Mouse (Mus musculus) liver, embryonic 11.5 days (tissue): ENCODE results near the gene Zcchc17. TPM values are rescaled to one million over a fixed set of nuclear protein-coding genes. Genes with fewer than 3 reads are reported as not detected.

Source experiments
- ATAC-seq: fragments of 200-750 bp; cut with Nextera tagmentation; replicated peaks from 2 replicates; pipeline ENCODE4 v1.8.0; 2017; ENCODE audit warnings: moderate number of reproducible peaks, mild to moderate bottlenecking, moderate TSS enrichment, moderate library complexity; ENCODE audit not compliant: low FRiP score
- DNase-seq: peaks from one replicate; pipeline ENCODE4 v3.0.0-alpha.2; 2017; ENCODE audit warnings: low spot score
- H3K27ac ChIP-seq: fragments of 300-500 bp; sonication (generic); 2 replicates; pipeline ENCODE4 v1.5.1; 2014; ENCODE audit warnings: mild to moderate bottlenecking, low read depth, low read length, control low read depth
- H3K27me3 ChIP-seq: fragments of 300-500 bp; sonication (generic); replicated peaks from 2 replicates; pipeline ENCODE4 v1.6.1; 2014; ENCODE audit warnings: low read length, mixed read lengths; ENCODE audit not compliant: control insufficient read depth, insufficient read depth
- H3K36me3 ChIP-seq: fragments of 300-500 bp; sonication (generic); 2 replicates; pipeline ENCODE4 v1.6.1; 2014; ENCODE audit warnings: mild to moderate bottlenecking, low read length, moderate library complexity, mixed read lengths; ENCODE audit not compliant: control insufficient read depth, insufficient read depth
- H3K4me1 ChIP-seq: fragments of 300-500 bp; sonication (generic); replicated peaks from 2 replicates; pipeline ENCODE4 v1.6.1; 2014; ENCODE audit warnings: low read length, mixed read lengths; ENCODE audit not compliant: control insufficient read depth, insufficient read depth
- H3K4me2 ChIP-seq: fragments of 300-500 bp; sonication (generic); 2 replicates; pipeline ENCODE4 v1.6.1; 2014; ENCODE audit warnings: mild to moderate bottlenecking, control low read depth, moderate library complexity
- H3K4me3 ChIP-seq: fragments of 300-500 bp; sonication (generic); 2 replicates; pipeline ENCODE4 v1.5.1; 2014; ENCODE audit warnings: low read depth, low read length, control low read depth
- H3K9ac ChIP-seq: fragments of 300-500 bp; sonication (generic); 2 replicates; pipeline ENCODE4 v1.6.1; 2014; ENCODE audit warnings: low read depth, low read length, control low read depth
- H3K9me3 ChIP-seq: fragments of 300-500 bp; sonication (generic); 2 replicates; pipeline ENCODE4 v1.6.1; 2016; ENCODE audit warnings: low read length, inconsistent platforms, mixed read lengths; ENCODE audit not compliant: control insufficient read depth
- WGBS: fragments of 180-500 bp; shearing (Covaris S2); extraction: QIAGEN DNeasy Blood & Tissue Kit; methylation state at CpG from one replicate; pipeline ENCODE4 v1.1.7; 2014; 5-methylcytosine and 5-hydroxymethylcytosine counted together
- polyA plus RNA-seq: library from polyadenylated mRNA; unstranded; fragments of >200 nt; fragmentation: Nextera tagmentation; extraction: Ambion mirVana; gene quantifications from 2 replicates; pipeline ENCODE4 v1.2.1, GENCODE M21; 2014

Gene Zcchc17
- polyA plus RNA-seq, 1 experiment from 2014 or later: 65.0 TPM

DNA sequence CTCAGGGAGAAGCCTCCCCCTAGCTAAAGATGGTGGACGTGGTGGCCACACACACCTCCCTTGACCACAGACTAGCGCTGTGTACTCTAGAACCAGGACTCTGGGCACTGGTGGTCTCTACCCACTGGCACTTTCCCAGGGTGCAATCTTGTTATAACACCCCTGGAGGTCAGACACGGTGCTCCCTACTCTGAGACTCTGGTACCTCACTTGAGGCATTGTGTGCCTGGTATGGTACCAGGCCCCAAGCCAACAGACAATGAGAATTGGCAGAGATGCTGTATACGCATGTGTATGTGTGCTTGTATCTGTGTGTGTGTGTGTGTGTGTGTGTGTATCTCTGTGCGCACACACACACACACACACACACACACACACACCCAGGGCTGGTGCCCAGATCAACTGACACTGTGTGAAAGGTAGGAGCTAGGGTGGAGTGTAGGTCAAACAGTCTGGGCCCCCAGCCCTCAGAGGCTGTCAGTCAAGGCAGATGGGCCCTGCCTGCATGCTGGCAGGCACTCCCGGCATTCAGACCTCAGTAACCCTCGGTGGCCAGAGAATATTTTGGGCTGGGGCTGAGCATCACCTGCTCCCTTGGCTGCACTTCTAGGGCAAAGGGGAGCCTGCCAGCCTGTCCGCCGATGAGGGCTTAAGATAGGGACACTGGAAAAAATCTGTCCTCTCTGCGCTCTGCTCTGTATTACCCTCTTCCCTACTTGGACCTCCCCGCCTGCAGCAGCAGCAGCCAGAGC is 60.7 kb downstream of the Zcchc17 start:
- no peak overlapping the region for H3K9ac ChIP-seq
- ATAC-seq (no peak), DNase-seq (no peak)
- H3K4me3 ChIP-seq: no peak overlapping the region
- H3K36me3 ChIP-seq: no peaks in the 10 kb centered on the region
- H3K27me3 ChIP-seq: no peaks in the 10 kb centered on the region
- WGBS: 72% methylated on average over 11 of the region's 11 CpGs
- H3K9me3 ChIP-seq: no peaks in the 10 kb centered on the region
- H3K4me1 ChIP-seq: peaks cover 34% of the 10 kb centered on the region
- peak overlapping the region; percentile 48 for H3K27ac ChIP-seq
- H3K4me2 ChIP-seq: no peak overlapping the region

DNA sequence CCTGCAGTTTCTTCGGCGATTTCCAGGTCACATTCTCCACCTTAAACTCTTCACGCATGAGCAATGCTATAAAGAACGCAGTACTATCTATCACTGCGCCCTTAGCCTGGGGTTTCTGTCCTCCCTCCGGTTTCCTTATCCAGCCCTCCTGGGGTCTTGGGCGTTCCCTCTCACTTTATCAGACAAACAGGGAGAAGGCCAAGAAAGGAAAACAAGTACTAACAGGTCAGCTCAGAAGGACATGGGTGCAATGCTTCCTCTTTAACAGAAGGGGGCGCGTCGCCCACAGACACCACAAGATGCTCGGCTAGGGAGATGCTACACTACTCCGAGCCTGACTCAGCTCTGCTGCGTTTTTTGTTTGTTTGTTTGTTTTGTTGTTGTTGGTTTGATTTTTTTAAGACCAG is 62.6 kb downstream of the Zcchc17 start:
- peak overlapping the region; percentile 38 for H3K9ac ChIP-seq
- ATAC-seq: peak; percentile 89
- peak overlapping the region; percentile 97 for H3K27ac ChIP-seq
- DNase-seq: peak; percentile 57
- peaks cover 26% of the 10 kb centered on the region for H3K4me1 ChIP-seq
- H3K4me2 ChIP-seq: peak overlapping the region; percentile 60
- 0 out of 2 replicates have a peak, but pooled peaks cover 2% of the 10 kb centered on the region for H3K27me3 ChIP-seq
- WGBS: 14% methylated on average over 13 of the region's 13 CpGs
- H3K9me3 ChIP-seq: no peaks in the 10 kb centered on the region
- no peak overlapping the region for H3K4me3 ChIP-seq
- H3K36me3 ChIP-seq: no peaks in the 10 kb centered on the region

DNA sequence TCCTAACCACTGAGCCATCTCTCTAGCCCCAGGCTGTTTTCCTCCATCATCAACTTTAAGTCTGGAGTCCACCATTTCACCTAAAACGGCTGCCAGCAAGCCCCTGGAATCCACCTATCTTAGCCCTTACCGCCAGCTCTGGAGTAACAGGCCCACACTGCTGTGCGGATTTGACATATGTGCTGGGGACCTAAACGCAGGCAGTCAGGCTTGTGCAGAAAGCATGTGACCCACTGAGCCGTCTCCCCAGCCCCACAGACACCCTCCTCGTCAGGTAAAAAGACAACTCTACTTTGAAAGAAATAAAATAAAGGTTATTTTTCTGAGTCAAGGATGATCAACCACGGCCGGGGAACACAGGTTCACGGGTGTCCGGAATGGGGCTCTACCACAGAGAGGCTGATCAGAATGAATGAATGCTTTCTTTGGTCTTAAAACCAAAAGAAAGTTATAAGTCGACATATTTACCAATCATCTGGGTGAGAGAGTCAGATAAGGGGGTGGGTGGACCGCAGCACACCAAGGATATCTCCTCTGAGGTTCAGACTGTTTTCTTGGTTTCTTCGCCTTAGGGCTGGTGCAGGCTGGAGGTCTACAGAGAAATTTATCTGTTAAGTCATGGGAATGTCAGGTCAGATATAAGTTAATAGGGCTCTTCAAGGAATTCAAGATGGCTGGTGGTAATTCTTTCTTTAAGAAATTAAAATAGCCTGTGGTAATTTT is 63.3 kb downstream of the Zcchc17 start:
- peak; percentile 83 for ATAC-seq
- peaks cover 24% of the 10 kb centered on the region for H3K4me1 ChIP-seq

DNA sequence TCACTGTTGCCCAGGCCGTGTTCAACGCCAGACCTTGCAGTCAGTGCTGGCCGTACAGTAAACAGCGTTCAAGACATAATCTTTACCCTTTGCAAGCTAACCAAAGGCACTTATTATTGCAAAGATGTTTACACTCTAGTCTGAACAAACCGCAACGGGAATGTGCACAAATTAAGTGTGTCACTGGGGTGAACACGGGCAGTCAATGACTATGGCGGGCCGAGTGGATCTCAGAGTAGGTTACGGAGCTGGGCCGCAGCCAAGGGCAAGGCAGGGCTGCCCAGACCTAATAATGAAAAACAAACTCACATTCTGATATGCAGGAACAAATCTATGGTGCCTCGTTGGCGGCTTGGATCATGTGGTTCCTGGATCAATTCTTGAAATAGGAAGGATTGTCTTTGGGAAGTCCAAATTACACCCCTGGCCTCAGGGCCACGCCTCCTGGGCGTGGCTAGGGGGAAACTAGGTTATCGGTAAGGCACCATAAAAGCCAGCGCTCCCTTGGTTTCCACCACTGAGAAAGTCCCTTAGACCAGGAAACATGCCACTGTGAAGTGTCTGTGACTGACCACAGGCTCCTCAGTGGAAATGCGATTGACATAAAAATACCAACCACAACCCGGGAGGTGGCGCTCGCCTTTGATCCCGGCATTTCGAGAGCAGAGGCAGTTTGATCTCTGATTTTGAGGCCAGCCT is 64.5 kb downstream of the Zcchc17 start:
- Histone ChIP-seq H3K4me3 (peak overlapping the region; percentile 31; the same call in 1 of the 2 replicates), H3K27me3 (peaks cover 4% of the 10 kb centered on the region; the same call in 1 of the 2 replicates), H3K9ac (peak overlapping the region; percentile 61; the same call in 1 of the 2 replicates), H3K4me2 (peak overlapping the region; percentile 60), H3K4me1 (peaks cover 24% of the 10 kb centered on the region), H3K27ac (peak overlapping the region; percentile 97), H3K36me3 (no peaks in the 10 kb centered on the region), H3K9me3 (no peaks in the 10 kb centered on the region)
- ATAC-seq (peak; percentile 42), DNase-seq (no peak)
- 47% methylated on average over 23 of the region's 23 CpGs for WGBS

More for the DNA sequence above, 63.3 kb downstream of the Zcchc17 start:
- H3K27ac ChIP-seq: peak overlapping the region; percentile 97
- H3K4me3 ChIP-seq: no peak overlapping the region
- 55% methylated on average over 13 of the region's 13 CpGs for WGBS
- H3K9ac ChIP-seq: peak overlapping the region; percentile 61
- DNase-seq: no peak
- H3K4me2 ChIP-seq: peak overlapping the region; percentile 60
- H3K9me3 ChIP-seq: no peaks in the 10 kb centered on the region
- H3K27me3 ChIP-seq: 0 out of 2 replicates have a peak, but pooled peaks cover 2% of the 10 kb centered on the region
- H3K36me3 ChIP-seq: no peaks in the 10 kb centered on the region

DNA sequence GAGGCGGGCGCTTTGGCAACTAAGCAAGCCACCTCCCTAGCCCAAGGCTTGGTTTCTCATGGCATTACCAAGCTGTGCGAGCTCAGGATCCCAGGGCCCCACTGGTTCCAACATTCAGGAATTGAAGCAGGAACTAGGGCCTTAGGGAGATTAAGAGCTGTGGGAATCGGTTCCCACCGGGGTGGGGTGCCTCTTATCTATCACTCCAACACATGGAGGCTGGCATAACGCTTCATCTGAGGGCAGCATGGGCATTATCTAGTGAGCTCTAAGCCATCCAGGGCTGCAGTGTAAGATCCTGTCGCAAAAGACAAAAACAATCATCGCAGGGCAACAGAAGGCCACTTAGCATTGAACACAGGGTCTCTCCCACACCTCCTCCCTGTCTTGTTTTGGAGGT is 65.2 kb downstream of the Zcchc17 start:
- Histone ChIP-seq H3K4me3 (no peak overlapping the region), H3K4me1 (peaks cover 24% of the 10 kb centered on the region), H3K27me3 (peaks cover 4% of the 10 kb centered on the region; the same call in 1 of the 2 replicates), H3K9me3 (no peaks in the 10 kb centered on the region), H3K36me3 (no peaks in the 10 kb centered on the region), H3K9ac (no peak overlapping the region; the same call in 1 of the 2 replicates), H3K27ac (peak overlapping the region; percentile 97), H3K4me2 (no peak overlapping the region)
- ATAC-seq (no peak), DNase-seq (no peak)
- 63% methylated on average over 8 of the region's 8 CpGs for WGBS

DNA sequence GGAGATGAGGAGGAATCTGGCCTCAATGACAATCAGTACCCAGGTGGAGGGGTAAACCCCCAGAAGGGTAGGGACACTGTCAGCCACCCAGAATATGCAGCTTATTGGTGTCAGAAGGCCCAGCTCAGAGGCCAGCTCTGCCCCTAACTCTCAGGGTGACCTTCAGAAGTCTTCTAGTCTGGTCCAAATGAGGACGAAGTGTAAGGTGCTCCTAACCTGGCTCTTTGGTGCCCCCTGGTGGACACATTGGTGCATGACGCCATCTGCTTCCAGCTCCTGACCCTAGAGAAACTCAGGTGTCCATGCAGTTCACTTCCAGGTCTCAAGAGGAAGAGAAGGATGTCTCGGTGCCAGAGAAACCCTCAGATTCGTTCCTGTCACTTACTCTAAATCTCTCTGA is 67.5 kb downstream of the Zcchc17 start:
- H3K27me3 ChIP-seq: peaks cover 9% of the 10 kb centered on the region; the same call in 1 of the 2 replicates
- no peaks in the 10 kb centered on the region for H3K36me3 ChIP-seq
- no peak overlapping the region for H3K4me3 ChIP-seq
- no peak overlapping the region for H3K9ac ChIP-seq
- peaks cover 21% of the 10 kb centered on the region for H3K4me1 ChIP-seq
- no peaks in the 10 kb centered on the region for H3K9me3 ChIP-seq
- no peak overlapping the region for H3K4me2 ChIP-seq
- H3K27ac ChIP-seq: no peak overlapping the region
- DNase-seq (peak; percentile 81), ATAC-seq (no peak)
- 4% methylated on average over 4 of the region's 4 CpGs for WGBS

DNA sequence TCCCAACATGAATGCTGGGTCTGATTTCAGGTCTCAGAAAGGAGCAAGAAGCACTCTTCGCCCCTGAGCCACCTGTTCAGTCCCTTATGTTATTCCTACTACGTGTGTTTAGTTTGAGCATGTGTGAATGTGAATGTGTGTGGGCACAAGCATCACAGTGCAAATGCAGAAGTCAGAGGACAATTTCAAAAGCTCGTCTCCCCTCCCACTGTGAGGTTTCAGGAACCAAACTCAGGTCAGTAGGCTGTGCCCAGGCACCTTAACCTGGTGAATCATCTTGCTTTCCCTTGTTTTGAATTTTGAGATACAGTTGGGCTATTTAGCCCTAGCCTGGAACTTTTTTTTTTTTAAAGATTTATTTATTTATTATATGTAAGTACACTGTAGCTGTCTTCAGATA is 69.9 kb downstream of the Zcchc17 start:
- WGBS: 57% methylated on average over 3 of the region's 3 CpGs
- no peak for DNase-seq
- Histone ChIP-seq H3K36me3 (no peaks in the 10 kb centered on the region), H3K4me1 (peaks cover 5% of the 10 kb centered on the region), H3K4me3 (no peak overlapping the region), H3K27me3 (peaks cover 22% of the 10 kb centered on the region), H3K9ac (no peak overlapping the region), H3K9me3 (no peaks in the 10 kb centered on the region), H3K27ac (no peak overlapping the region), H3K4me2 (no peak overlapping the region)
- no peak for ATAC-seq

DNA sequence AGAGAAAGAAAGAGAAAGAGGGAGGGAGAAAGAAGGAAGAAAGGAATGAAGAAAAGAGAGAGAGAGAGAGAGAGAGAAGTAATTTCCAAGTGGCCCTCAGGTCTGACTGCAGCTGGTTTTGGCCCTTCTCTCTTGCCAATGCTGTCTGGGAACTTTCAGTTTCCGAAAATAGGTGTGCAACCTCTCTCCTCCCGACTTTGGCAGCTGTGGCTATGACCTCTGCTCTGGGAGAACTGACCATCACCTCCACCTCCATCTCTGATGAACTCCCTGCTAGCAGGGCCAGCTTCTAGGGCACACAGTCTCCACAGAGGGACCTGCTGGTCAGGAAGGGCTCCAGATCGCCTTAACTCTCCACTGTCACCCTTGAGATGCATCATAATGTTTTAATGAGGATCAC is 73.2 kb downstream of the Zcchc17 start:
- no peak for DNase-seq
- Histone ChIP-seq H3K36me3 (no peaks in the 10 kb centered on the region), H3K27ac (no peak overlapping the region), H3K27me3 (peaks cover 22% of the 10 kb centered on the region), H3K9me3 (no peaks in the 10 kb centered on the region), H3K4me2 (no peak overlapping the region), H3K4me1 (no peaks in the 10 kb centered on the region), H3K4me3 (no peak overlapping the region), H3K9ac (no peak overlapping the region)
- 39% methylated on average over 3 of the region's 3 CpGs for WGBS
- no peak for ATAC-seq
